Mouse (Mus musculus) stomach, embryonic 15.5 days (tissue): Measurements from ENCODE around the gene Best2. TPM values are rescaled to one million over a fixed set of nuclear protein-coding genes. Genes with fewer than 3 reads are reported as not detected.
A peak's percentile ranks its signal among the peaks of the same experiment; 100 is the strongest.

Source experiments
- ATAC-seq: fragments of 200-750 bp; cut with Nextera tagmentation; 2 replicates; pipeline ENCODE4 v1.8.0; 2017; ENCODE audit warnings: low read depth, moderate number of reproducible peaks, moderate TSS enrichment; ENCODE audit not compliant: insufficient read depth, low FRiP score
- H3K27ac ChIP-seq: fragments of 300-500 bp; sonication (generic); 2 replicates; pipeline ENCODE4 v1.5.1; 2015; ENCODE audit warnings: mild to moderate bottlenecking, inconsistent platforms
- H3K27me3 ChIP-seq: fragments of 300-500 bp; sonication (generic); replicated peaks from 2 replicates; pipeline ENCODE4 v1.6.1; 2015; ENCODE audit warnings: inconsistent platforms
- H3K36me3 ChIP-seq: fragments of 300-500 bp; sonication (generic); 2 replicates; pipeline ENCODE4 v1.6.1; 2015; ENCODE audit warnings: inconsistent platforms
- H3K4me1 ChIP-seq: fragments of 300-500 bp; sonication (generic); 2 replicates; pipeline ENCODE4 v1.6.1; 2015; ENCODE audit warnings: inconsistent platforms
- H3K4me2 ChIP-seq: fragments of 300-500 bp; sonication (generic); 2 replicates; pipeline ENCODE4 v1.6.1; 2015; ENCODE audit warnings: mild to moderate bottlenecking, inconsistent platforms
- H3K4me3 ChIP-seq: fragments of 300-500 bp; sonication (generic); replicated peaks from 2 replicates; pipeline ENCODE4 v1.5.1; 2015; ENCODE audit warnings: inconsistent platforms
- H3K9ac ChIP-seq: fragments of 300-500 bp; sonication (generic); 2 replicates; pipeline ENCODE4 v1.6.1; 2015; ENCODE audit warnings: inconsistent platforms
- H3K9me3 ChIP-seq: fragments of 300-500 bp; sonication (generic); 2 replicates; pipeline ENCODE4 v1.6.1; 2016; ENCODE audit warnings: inconsistent platforms
- WGBS: fragments of 180-500 bp; shearing (Covaris S2); methylation state at CpG from one replicate; pipeline ENCODE4 v1.1.7; 2015; 5-methylcytosine and 5-hydroxymethylcytosine counted together
- polyA plus RNA-seq: library from polyadenylated mRNA; unstranded; fragments of >200 nt; fragmentation: Nextera tagmentation; extraction: Ambion mirVana; gene quantifications from 2 replicates; pipeline ENCODE4 v1.2.1, GENCODE M21; 2015

Gene Best2
- polyA plus RNA-seq, 1 experiment from 2014 or later, result 0.23 TPM

GRCm38 (mm10) chr8:84987903-84988302, 26.4 kb downstream of the Best2 start:
- H3K36me3 ChIP-seq, result no peaks in the 10 kb centered on the region
- H3K4me1 ChIP-seq, result peaks cover 30% of the 10 kb centered on the region
- ATAC-seq, result no peak
- H3K27ac ChIP-seq, result no peak overlapping the region
- H3K27me3 ChIP-seq, result no peaks in the 10 kb centered on the region
- H3K4me2 ChIP-seq, result no peak overlapping the region
- 70% methylated on average over 2 of the region's 2 CpGs for WGBS
- no peaks in the 10 kb centered on the region for H3K9me3 ChIP-seq
- H3K9ac ChIP-seq, result no peak overlapping the region
- no peak overlapping the region for H3K4me3 ChIP-seq

DNA sequence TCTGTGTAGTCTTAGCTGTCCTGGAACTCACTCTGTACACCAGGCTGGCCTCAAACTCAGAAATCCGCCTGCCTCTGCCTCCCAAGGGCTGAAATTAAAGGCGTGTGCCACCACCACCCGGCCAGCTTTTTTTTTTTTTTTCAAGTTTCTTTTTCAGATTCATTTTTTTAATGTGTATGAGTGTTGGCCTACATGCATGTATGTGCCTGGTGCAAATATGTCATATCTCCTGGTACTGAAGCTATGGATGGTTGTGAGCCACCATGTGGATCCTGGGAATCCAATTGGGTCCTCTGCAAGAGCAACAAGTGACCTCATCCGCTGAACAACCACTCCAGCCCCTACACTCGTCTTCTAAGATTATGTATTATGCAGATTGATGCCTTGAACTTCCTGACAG, 26.9 kb downstream of the Best2 start:
- peaks cover 34% of the 10 kb centered on the region for H3K4me1 ChIP-seq
- H3K4me2 ChIP-seq, result no peak overlapping the region
- no peaks in the 10 kb centered on the region for H3K9me3 ChIP-seq
- 67% methylated on average over 5 of the region's 5 CpGs for WGBS
- no peak for ATAC-seq
- H3K27me3 ChIP-seq, result no peaks in the 10 kb centered on the region
- no peaks in the 10 kb centered on the region for H3K36me3 ChIP-seq
- no peak overlapping the region for H3K4me3 ChIP-seq
- no peak overlapping the region for H3K9ac ChIP-seq
- H3K27ac ChIP-seq, result no peak overlapping the region

DNA sequence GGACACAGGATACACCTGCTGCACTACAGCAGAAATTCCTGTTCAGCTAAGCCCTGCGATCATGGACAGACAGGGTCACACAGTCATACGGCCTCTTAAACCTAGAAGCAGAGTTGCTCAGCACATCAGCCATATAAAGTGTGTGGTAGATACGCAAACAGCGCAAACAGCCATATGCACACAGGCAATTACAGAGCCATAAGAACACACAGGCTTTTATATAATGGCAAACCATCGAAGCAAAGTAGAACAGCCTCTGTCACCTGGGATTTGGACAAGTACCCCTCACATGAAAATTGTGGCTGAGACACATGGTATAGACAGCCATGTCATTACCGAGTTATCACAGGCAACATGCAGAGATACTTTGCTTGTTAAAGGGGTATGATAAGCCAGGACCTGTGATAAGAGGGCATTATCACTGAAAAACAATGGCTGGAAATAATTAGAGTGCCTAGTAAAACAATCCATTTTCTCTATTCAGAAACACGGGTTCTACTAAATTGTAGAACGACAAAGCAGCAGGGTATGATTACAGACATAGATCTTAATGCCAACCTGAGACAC, 27.9 kb downstream of the Best2 start:
- Histone ChIP-seq H3K4me2 (peak overlapping the region; percentile 99), H3K4me3 (peak overlapping the region; percentile 52), H3K9me3 (no peaks in the 10 kb centered on the region), H3K27me3 (no peaks in the 10 kb centered on the region), H3K4me1 (peaks cover 43% of the 10 kb centered on the region), H3K9ac (no peak overlapping the region), H3K27ac (peak overlapping the region; percentile 95), H3K36me3 (no peaks in the 10 kb centered on the region)
- ATAC-seq, result no peak
- 28% methylated on average over 8 of the region's 8 CpGs for WGBS

GRCm38 (mm10) chr8:84985684-84986378, 28.5 kb downstream of the Best2 start:
- Histone ChIP-seq H3K4me2 (peak overlapping the region; percentile 99), H3K4me3 (peak overlapping the region; percentile 52), H3K4me1 (peaks cover 46% of the 10 kb centered on the region), H3K9me3 (no peaks in the 10 kb centered on the region), H3K27ac (peak overlapping the region; percentile 95), H3K9ac (peak overlapping the region; percentile 49; the same call in 1 of the 2 replicates), H3K27me3 (no peaks in the 10 kb centered on the region), H3K36me3 (no peaks in the 10 kb centered on the region)
- peak; percentile 19 for ATAC-seq
- under 1% methylated on average over 53 of the region's 53 CpGs for WGBS

- Histone ChIP-seq H3K27me3 (no peaks in the 10 kb centered on the region), H3K9ac (peak overlapping the region; percentile 49; the same call in 1 of the 2 replicates), H3K9me3 (no peaks in the 10 kb centered on the region), H3K4me1 (peaks cover 52% of the 10 kb centered on the region), H3K27ac (peak overlapping the region; percentile 95), H3K4me3 (peak overlapping the region; percentile 52), H3K36me3 (no peaks in the 10 kb centered on the region), H3K4me2 (peak overlapping the region; percentile 99)
- no peak for ATAC-seq
- WGBS, result 3% methylated on average over 23 of the region's 23 CpGs
Measured at GRCm38 (mm10) chr8:84985049-84985683, 29.2 kb downstream of the Best2 start.

DNA sequence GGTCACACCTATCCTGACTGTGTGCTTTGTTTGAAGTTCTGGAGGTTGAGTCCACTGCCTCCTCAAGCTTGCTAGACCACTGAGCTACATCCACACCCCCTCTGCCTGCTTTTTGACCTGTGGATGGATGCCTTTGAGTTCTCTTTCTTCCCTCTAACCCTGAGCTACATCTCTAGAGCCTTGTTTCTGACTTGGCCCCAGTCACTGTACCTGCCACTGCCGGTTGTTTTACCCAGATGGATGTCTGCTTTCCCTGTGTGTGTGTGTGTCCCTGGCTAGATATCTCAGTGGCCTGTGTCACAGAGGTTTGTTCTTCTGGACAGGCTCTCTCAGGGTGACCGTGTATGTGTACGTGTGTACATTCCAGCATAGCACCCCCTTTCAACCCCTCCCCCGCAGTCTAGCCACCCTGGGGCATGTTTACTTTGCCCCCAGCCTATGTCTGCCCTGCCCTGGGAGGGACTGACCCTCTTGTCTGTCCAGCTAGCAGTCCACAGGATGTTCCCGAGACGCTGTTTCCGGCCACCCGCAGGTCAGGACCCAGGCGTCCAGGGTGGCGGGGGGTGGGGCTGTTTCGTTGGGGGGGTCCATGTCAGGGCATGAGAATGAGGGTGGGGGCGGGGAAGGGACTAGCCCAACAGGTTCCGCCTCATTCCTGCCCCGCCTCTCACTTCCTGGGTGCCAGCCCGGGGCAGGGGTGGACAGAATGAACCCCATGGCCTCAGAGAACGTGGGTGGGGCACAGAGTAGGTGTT, 29.9 kb downstream of the Best2 start:
- peak overlapping the region; percentile 99 for H3K4me2 ChIP-seq
- H3K36me3 ChIP-seq, result no peaks in the 10 kb centered on the region
- H3K27ac ChIP-seq, result peak overlapping the region; percentile 95
- no peaks in the 10 kb centered on the region for H3K27me3 ChIP-seq
- peaks cover 59% of the 10 kb centered on the region for H3K4me1 ChIP-seq
- peak overlapping the region; percentile 52 for H3K4me3 ChIP-seq
- peak; percentile 5; the same call in 1 of the 2 replicates for ATAC-seq
- no peak overlapping the region for H3K9ac ChIP-seq
- WGBS, result 7% methylated on average over 16 of the region's 16 CpGs
- no peaks in the 10 kb centered on the region for H3K9me3 ChIP-seq

GRCm38 (mm10) chr8:84982499-84983011, 31.8 kb downstream of the Best2 start:
- 55% methylated on average over 3 of the region's 3 CpGs for WGBS
- Histone ChIP-seq H3K27me3 (no peaks in the 10 kb centered on the region), H3K36me3 (no peaks in the 10 kb centered on the region), H3K9ac (no peak overlapping the region), H3K27ac (peak overlapping the region; percentile 95), H3K4me2 (peak overlapping the region; percentile 23), H3K4me3 (no peak overlapping the region), H3K4me1 (peaks cover 69% of the 10 kb centered on the region), H3K9me3 (no peaks in the 10 kb centered on the region)
- ATAC-seq, result no peak

DNA sequence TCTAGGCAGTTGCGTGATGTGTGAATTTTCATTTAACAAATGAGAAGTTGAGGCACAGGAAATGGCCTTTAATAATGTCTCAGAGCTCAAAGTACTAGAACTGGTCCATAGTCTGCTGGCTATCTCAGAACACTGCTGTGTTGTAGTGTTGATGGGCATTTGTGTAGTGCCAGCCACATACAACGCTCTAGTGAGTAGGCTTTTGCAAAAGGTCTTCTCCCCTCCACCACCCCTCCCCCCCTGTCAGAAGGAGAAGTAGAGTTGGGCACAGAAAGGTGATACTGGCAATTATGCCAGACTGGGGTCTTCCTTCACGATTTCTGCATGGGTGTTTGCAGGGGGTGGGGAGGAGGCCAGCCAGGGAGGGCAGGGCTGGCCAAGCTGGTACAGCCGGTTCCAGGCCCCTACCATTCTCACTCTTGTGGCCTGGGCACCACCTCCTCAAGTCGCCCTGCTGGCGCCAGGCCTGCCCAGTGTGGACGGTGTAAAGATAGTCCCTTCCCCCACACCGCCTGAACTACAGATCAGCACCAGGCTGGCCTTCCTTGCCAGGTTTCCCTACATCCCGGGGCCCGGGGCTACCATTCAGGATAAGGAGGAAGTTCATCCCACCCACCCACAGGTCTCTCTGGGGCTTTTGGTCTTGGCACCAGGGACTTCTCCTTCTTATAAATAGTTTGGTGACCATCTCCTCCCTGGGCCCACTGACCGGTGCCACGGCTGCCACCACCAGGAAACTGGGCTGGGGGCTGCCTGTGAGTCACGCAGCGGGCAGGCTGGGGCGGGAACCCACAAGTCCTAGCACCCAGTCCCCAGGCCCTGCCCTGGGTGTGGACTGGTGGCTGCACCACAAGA, 32.5 kb downstream of the Best2 start:
- Histone ChIP-seq H3K4me3 (no peak overlapping the region), H3K27ac (peak overlapping the region; percentile 95), H3K27me3 (no peaks in the 10 kb centered on the region), H3K9me3 (no peaks in the 10 kb centered on the region), H3K4me1 (peaks cover 75% of the 10 kb centered on the region), H3K9ac (no peak overlapping the region), H3K36me3 (no peaks in the 10 kb centered on the region), H3K4me2 (peak overlapping the region; percentile 23; the same call in 1 of the 2 replicates)
- no peak for ATAC-seq
- WGBS, result 73% methylated on average over 15 of the region's 15 CpGs

DNA sequence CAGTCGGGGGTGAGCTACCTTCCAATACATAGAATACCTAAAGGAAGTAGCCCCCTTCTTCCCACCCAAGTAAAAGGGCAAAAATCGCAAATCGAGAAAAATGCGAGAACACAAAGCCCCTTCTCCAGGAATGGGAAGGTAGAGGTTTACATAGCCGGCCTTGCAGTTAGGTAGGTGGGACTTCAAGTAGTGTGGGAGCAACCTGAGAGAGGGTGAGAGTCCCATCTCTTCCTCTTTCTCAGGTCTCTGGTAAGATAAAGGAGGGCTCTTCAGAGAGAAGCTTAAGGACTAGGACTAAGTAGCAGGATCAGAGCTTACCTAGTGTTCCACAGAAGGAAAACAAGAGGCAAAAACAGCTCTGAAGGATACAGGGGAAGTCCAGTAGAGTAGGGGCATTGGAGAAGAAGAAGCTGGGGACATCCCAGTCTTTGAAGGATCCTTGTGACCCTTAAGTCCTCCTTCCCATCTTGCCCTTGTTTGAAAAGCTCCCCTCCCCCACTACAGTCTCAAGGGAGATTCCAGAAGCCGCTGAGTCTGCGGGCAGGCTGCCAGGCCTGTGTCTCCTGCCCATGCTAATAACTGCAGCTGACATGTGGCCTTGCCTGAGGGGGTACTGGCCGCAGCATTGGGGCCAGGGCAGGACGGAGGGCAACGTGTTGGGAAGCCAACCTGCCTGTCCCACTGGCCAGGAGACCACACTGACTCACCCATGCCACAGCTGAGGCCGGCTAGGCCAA, 33.5 kb downstream of the Best2 start:
- Histone ChIP-seq H3K9ac (no peak overlapping the region; the same call in 1 of the 2 replicates), H3K4me1 (peaks cover 76% of the 10 kb centered on the region), H3K9me3 (no peaks in the 10 kb centered on the region), H3K36me3 (no peaks in the 10 kb centered on the region), H3K4me3 (0 out of 2 replicates have a peak overlapping the region, but pooled peaks have one; percentile 67), H3K27ac (peak overlapping the region; percentile 95), H3K27me3 (no peaks in the 10 kb centered on the region), H3K4me2 (peak overlapping the region; percentile 99)
- ATAC-seq, result no peak
- WGBS, result 31% methylated on average over 11 of the region's 11 CpGs

- H3K27ac ChIP-seq, result peak overlapping the region; percentile 95
- WGBS, result 5% methylated on average over 42 of the region's 42 CpGs
- H3K9ac ChIP-seq, result peak overlapping the region; percentile 22; the same call in 1 of the 2 replicates
- H3K27me3 ChIP-seq, result no peaks in the 10 kb centered on the region
- H3K36me3 ChIP-seq, result no peaks in the 10 kb centered on the region
- peak; percentile 43 for ATAC-seq
- peak overlapping the region; percentile 99 for H3K4me2 ChIP-seq
- peaks cover 69% of the 10 kb centered on the region for H3K4me1 ChIP-seq
- H3K4me3 ChIP-seq, result peak overlapping the region; percentile 67
- no peaks in the 10 kb centered on the region for H3K9me3 ChIP-seq
Measured at GRCm38 (mm10) chr8:84979599-84980421, 34.5 kb downstream of the Best2 start.
